Mouse (Mus musculus) limb, embryonic 10.5 days (tissue): ENCODE results near the gene Upf1. TPM values are rescaled to one million over a fixed set of nuclear protein-coding genes. Genes with fewer than 3 reads are reported as not detected.

Experiments
- DNase-seq: peaks from one replicate; pipeline ENCODE4 v3.0.0-alpha.2; 2017; ENCODE audit warnings: low spot score
- H3K27ac ChIP-seq: fragments of 300-500 bp; sonication (generic); 2 replicates; pipeline ENCODE4 v1.5.1; 2016; ENCODE audit warnings: mild to moderate bottlenecking
- H3K27me3 ChIP-seq: fragments of 300-500 bp; sonication (generic); 2 replicates; pipeline ENCODE4 v1.6.1; 2016; ENCODE audit warnings: low read depth, mild to moderate bottlenecking; ENCODE audit not compliant: poor library complexity, severe bottlenecking
- H3K36me3 ChIP-seq: fragments of 300-500 bp; sonication (generic); 2 replicates; pipeline ENCODE4 v1.6.1; 2016; ENCODE audit warnings: mild to moderate bottlenecking, moderate library complexity
- H3K4me1 ChIP-seq: fragments of 300-500 bp; sonication (generic); 2 replicates; pipeline ENCODE4 v1.6.1; 2016
- H3K4me3 ChIP-seq: fragments of 300-500 bp; sonication (generic); 2 replicates; pipeline ENCODE4 v1.5.1; 2016; ENCODE audit warnings: mild to moderate bottlenecking, moderate library complexity
- H3K9me3 ChIP-seq: fragments of 300-500 bp; sonication (generic); replicated peaks from 2 replicates; pipeline ENCODE4 v1.6.1; 2016; ENCODE audit warnings: mild to moderate bottlenecking
- WGBS: fragments of 180-500 bp; shearing (Covaris S2); methylation state at CpG from one replicate; pipeline ENCODE4 v1.1.7; 2016; 5-methylcytosine and 5-hydroxymethylcytosine counted together
- polyA plus RNA-seq: library from polyadenylated mRNA; unstranded; fragments of >200 nt; fragmentation: Nextera tagmentation; extraction: Ambion mirVana; gene quantifications from 2 replicates; pipeline ENCODE4 v1.2.1, GENCODE M21; 2016

Upf1 gene
- polyA plus RNA-seq, 1 experiment from 2014 or later = 25.6 TPM

DNA sequence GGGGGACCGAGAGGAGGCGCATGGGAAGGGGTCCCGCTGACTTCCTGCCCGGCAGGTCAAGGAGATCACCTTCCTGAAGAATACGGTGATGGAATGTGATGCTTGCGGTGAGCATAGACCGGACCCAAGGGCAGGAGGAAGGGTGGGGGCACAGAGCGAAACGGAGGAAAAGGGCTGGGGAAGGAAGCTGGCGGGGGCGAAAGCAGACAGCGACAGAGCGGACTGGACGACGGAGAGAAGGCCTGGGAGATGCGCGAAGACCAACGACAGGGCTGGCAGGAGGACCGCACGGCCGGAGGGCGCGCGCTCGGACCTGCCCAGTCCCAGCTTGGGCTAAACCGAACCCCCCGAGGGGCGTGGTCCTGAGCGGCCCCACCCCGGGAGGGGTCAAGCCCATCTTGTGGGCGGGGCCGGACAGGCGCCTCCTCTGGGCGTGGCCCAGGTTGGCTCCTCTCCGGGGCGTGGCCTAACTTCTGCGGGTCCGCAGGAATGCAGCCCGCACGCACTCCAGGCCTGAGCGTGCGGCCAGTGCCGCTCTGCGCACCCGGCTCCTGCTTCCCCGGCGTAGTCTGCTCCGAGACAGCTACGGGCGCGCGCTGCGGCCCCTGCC is 21.3 kb upstream of the Upf1 start:
- Histone ChIP-seq H3K4me1 (peaks cover 54% of the 10 kb centered on the region), H3K9me3 (no peaks in the 10 kb centered on the region), H3K4me3 (peak overlapping the region; percentile 48), H3K27me3 (peaks cover 96% of the 10 kb centered on the region), H3K36me3 (no peaks in the 10 kb centered on the region), H3K27ac (peak overlapping the region; percentile 27; the same call in 1 of the 2 replicates)
- DNase-seq = peak; percentile 82
- WGBS = 1% methylated on average over 53 of the region's 53 CpGs

DNA sequence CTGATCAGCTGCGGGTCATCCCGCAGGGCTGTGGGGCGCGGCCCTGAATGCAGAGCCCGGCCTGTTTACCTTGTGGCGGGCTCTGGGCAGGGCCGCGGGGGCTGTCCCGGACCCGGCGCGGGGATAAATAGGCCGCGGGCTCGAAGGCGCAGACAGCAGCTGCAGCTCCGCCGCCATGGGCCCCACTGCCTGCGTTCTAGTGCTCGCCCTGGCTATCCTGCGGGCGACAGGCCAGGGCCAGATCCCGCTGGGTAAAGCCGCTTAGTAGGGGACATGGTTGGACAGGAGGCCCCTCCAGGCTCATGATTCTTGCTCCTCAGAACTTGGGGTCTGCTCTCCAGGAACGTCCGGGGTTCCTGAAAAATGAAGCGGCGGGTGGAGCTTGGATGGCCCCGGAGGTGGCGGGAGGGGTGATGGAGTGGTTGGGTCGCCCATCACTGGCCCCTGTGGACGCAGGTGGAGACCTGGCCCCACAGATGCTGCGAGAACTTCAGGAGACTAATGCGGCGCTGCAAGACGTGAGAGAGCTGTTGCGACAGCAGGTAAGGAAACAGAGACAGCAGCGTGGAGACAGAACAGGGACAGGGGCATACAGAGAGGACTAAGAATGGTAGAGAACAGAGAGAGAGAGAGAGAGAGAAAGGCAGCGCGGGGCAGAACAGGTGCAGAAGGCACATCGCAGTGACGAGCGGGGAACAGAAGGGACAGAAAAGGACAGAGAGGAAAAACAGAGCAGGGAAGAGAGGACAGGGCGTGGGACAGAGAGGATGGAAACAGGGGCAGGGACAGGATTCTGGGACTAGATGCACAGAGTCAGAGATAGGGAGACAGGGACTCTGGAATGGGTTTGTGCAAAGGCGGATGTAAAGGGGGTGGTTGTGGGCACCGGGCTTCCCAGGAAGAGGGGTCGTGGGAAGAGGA is 20.6 kb upstream of the Upf1 start, which contains the start of gene Comp:
TSS of gene Comp (plus strand) at position 162 of the 921 bp plus-strand sequence.
- Histone ChIP-seq H3K9me3 (no peaks in the 10 kb centered on the region), H3K27me3 (peaks cover 88% of the 10 kb centered on the region), H3K36me3 (no peaks in the 10 kb centered on the region), H3K4me3 (peak within 1 kb of the TSS; percentile 48), H3K4me1 (peaks cover 54% of the 10 kb centered on the region), H3K27ac (peak within 1 kb of the TSS; percentile 37)
- peak; percentile 52 for DNase-seq
- 3% methylated on average over 47 of the region's 47 CpGs for WGBS

DNA sequence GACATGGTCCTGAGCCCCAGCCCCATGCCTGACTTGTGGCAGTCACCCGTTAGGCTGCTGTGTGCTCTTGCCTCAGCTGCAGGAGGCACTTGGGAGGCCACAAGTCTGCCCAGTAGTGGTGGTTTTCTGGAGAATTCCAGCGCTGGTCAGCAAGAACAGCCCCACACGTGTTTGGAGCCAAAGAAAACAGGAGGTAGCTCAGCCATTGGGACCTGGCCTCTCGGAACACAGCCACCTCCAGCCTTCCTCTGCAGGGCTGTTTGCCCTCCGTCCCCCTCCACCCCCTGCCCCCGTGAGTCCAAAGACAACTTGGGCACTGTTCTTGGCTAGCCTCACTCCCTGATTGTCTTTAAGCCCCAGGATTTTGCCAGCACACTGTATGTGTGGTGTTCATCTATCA is 18.9 kb upstream of the Upf1 start:
- 41% methylated on average over 6 of the region's 6 CpGs for WGBS
- no peak for DNase-seq
- Histone ChIP-seq H3K4me1 (peaks cover 54% of the 10 kb centered on the region), H3K27ac (no peak overlapping the region; the same call in 1 of the 2 replicates), H3K36me3 (no peaks in the 10 kb centered on the region), H3K9me3 (no peaks in the 10 kb centered on the region), H3K4me3 (no peak overlapping the region), H3K27me3 (peaks cover 71% of the 10 kb centered on the region)

DNA sequence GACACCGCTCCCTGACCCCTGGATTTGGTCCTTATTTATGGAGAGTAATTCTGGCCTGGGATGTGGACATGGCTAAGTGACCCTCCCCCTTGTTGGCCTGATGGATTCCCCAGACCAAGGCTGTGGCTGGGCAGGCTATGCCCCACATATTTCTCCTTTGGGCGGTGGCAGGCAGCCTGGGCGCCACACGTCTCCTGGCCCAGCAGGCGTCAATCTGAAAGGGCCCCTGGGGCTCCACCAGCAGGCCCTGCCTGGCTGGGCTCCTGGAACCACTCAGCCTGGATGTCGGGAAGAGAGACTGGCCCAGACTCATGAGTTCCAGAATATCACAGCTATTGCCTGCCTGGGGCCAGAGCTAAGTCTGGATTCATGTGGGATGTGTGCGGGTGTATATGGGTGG is 17.4 kb upstream of the Upf1 start:
- no peaks in the 10 kb centered on the region for H3K9me3 ChIP-seq
- peaks cover 56% of the 10 kb centered on the region for H3K27me3 ChIP-seq
- no peaks in the 10 kb centered on the region for H3K36me3 ChIP-seq
- no peak overlapping the region for H3K27ac ChIP-seq
- H3K4me3 ChIP-seq = no peak overlapping the region
- WGBS = 81% methylated on average over 7 of the region's 7 CpGs
- H3K4me1 ChIP-seq = peaks cover 45% of the 10 kb centered on the region
- DNase-seq = no peak

DNA sequence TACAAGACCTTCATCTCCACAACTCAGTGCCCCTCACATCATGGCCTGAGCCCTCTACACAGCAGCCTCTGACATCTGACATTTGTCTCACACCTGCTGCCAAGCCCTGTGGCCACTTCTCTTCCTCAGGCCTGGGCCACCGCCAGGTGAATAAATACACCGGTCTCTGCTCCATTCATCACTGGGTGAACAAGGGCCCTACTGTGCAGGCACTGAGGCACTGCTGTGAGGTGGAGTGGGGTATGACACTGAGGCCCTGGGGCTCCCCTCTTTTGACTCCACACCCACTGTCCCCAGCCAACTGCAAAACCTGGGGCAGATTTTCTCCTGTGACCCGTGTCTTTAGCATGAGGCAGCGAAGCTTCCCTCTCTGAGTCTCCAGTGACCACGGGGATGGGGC is 13.5 kb upstream of the Upf1 start:
- WGBS = 69% methylated on average over 5 of the region's 5 CpGs
- Histone ChIP-seq H3K4me3 (no peak overlapping the region), H3K27ac (no peak overlapping the region), H3K9me3 (no peaks in the 10 kb centered on the region), H3K36me3 (no peaks in the 10 kb centered on the region), H3K4me1 (peaks cover 17% of the 10 kb centered on the region), H3K27me3 (peaks cover 29% of the 10 kb centered on the region)
- no peak for DNase-seq

DNA sequence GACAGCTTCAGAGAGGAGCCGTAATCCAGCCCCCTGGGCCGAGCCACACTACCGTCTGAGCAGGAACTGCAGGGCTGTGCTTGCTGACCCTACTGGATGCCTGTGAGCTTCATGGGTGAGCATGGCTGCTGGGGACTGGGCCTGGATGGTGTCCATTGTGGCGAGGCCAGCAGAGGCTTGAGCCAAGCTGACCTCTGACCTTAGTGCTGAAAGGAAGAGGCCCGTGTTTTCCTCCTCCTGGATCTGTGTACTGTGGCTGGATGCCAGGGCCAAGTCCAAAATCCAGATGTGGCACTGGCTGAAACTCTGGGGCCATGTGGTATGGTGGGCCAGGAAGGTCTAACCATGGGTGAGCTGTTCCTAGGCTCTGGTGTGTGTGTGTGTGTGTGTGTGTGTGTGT is 11.0 kb upstream of the Upf1 start:
- peaks cover 14% of the 10 kb centered on the region for H3K4me1 ChIP-seq
- DNase-seq = no peak
- WGBS = 49% methylated on average over 5 of the region's 5 CpGs
- no peaks in the 10 kb centered on the region for H3K9me3 ChIP-seq
- no peak overlapping the region for H3K27ac ChIP-seq
- H3K4me3 ChIP-seq = no peak overlapping the region
- peaks cover 21% of the 10 kb centered on the region for H3K27me3 ChIP-seq
- no peaks in the 10 kb centered on the region for H3K36me3 ChIP-seq

DNA sequence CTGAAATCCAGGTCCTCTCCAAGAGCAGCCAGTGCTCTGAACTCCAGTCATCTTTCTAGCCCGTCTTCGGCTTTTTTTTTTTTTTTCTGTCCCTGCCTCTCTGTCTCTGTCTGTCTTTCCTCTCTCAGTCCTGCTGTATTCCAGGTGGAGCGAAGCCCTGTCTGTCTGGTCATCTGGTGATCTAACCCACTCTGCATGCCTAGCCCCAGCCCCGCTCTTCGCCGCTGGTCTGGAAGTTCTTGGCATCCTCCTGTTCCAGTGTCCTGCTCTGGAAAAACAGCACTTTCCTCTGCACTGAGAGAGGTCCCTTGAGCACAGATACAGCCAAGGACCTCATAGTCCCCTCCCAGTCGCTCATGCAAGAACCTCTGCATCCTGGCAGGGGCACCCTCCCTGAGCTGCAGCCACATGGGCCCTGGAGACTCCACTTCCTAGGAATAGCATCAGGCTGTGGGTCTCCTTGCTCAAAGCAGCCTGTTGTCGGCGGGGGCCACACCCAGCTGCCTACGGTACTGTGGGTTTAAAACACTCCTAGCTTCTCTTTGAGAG is 8.5 kb upstream of the Upf1 start:
- DNase-seq = no peak

DNA sequence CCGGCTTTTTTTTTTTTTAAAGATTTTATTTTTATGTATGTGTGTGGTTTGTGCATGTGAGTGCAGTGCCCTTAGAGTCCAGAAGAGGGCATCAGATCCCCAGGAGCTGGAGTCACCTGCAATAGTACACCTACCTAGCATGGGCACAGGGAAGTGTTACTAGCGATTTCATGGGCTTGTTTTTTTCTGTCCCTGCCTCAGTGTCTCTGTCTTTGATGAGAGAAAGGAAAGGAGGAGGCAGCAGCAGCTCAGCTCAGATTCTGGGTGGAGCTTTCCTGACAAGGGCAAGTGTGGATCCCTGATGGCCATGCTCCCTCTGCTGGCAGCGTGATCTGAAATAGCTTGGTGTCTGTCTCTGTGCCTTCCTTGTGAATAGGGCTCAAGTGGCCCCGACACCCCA is 7.7 kb upstream of the Upf1 start:
- Histone ChIP-seq H3K9me3 (no peaks in the 10 kb centered on the region), H3K27me3 (peaks cover 24% of the 10 kb centered on the region), H3K27ac (no peak overlapping the region), H3K36me3 (no peaks in the 10 kb centered on the region), H3K4me3 (no peak overlapping the region), H3K4me1 (peaks cover 12% of the 10 kb centered on the region)
- WGBS = 49% methylated on average over 4 of the region's 4 CpGs
- no peak for DNase-seq

More for the DNA sequence above, 8.5 kb upstream of the Upf1 start:
- no peaks in the 10 kb centered on the region for H3K9me3 ChIP-seq
- no peak overlapping the region for H3K4me3 ChIP-seq
- no peak overlapping the region for H3K27ac ChIP-seq
- H3K27me3 ChIP-seq = peaks cover 24% of the 10 kb centered on the region
- H3K36me3 ChIP-seq = no peaks in the 10 kb centered on the region
- WGBS = 74% methylated on average over 10 of the region's 10 CpGs
- peaks cover 14% of the 10 kb centered on the region for H3K4me1 ChIP-seq

DNA sequence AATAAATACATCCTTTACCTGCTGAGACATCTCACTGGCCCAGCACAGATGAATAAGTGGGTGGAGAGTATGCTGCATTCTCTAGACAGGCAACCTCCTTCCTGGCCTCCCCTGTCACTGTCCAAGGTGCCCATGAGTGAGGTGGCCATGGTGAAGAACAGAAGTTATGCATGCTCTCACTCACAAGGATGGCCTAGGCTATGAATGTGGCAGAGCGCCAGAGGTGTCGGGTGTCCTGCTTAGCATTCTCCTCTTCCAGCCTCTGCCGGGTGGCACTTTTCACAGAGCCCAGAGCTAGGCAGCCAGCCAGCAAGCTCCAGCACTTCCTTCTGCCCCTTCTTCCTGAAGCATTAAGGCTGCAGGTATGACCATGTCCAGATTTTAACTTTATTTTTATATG is 6.3 kb upstream of the Upf1 start:
- Histone ChIP-seq H3K4me1 (peaks cover 11% of the 10 kb centered on the region), H3K36me3 (no peaks in the 10 kb centered on the region), H3K27me3 (peaks cover 24% of the 10 kb centered on the region), H3K27ac (no peak overlapping the region), H3K4me3 (no peak overlapping the region), H3K9me3 (no peaks in the 10 kb centered on the region)
- 31% methylated on average over 3 of the region's 3 CpGs for WGBS
- DNase-seq = no peak

DNA sequence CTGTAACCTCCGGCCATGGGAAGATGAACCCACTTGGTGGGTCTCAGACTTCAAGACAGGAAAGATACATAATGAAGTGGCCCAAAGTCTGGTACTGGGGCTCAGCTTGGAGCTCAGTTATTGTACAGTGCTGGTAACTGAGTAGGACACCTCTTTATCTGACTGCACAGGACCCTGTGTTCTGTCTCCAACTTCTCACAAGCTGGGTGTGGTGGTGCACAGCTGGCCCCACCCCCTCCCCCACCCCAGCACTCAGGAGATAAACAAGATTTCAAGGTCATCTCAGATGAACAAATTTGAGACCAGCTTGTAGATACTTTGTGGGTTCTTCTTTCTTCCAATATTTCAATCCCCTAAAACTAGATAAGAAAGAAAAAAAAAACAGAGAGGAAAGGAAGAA is 3.0 kb upstream of the Upf1 start:
- no peak for DNase-seq
- Histone ChIP-seq H3K36me3 (peaks cover 7% of the 10 kb centered on the region), H3K27me3 (peaks cover 11% of the 10 kb centered on the region; the same call in 1 of the 2 replicates), H3K9me3 (no peaks in the 10 kb centered on the region), H3K27ac (no peak overlapping the region), H3K4me1 (peaks cover 24% of the 10 kb centered on the region), H3K4me3 (no peak overlapping the region)
- WGBS = 87% methylated on average over 1 of the region's 1 CpGs

DNA sequence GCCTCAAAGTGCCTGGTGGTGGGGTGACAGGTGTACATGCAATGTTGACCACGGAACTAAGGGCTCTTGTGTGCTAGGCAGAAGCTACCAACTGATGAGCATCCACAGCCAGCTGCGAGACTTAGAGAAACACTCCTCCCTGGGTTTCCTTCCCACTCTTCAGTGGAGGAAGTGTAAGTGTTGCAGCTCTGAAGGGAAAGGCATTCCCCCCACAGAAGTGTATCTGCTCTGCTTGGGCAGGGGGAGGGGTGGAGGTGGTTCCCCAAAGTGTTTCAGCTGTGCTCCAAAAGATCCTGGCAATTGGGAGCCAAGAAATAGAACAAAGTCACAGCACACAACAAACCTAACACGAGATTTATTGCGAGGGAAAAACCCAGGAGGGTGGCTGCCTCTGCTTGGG is 926 bp upstream of the Upf1 start:
- Histone ChIP-seq H3K27ac (peak overlapping the region; percentile 94), H3K36me3 (peaks cover 28% of the 10 kb centered on the region), H3K27me3 (0 out of 2 replicates have a peak, but pooled peaks cover 3% of the 10 kb centered on the region), H3K4me1 (peaks cover 45% of the 10 kb centered on the region), H3K9me3 (no peaks in the 10 kb centered on the region), H3K4me3 (peak overlapping the region; percentile 97)
- 64% methylated on average over 4 of the region's 4 CpGs for WGBS
- no peak for DNase-seq

DNA sequence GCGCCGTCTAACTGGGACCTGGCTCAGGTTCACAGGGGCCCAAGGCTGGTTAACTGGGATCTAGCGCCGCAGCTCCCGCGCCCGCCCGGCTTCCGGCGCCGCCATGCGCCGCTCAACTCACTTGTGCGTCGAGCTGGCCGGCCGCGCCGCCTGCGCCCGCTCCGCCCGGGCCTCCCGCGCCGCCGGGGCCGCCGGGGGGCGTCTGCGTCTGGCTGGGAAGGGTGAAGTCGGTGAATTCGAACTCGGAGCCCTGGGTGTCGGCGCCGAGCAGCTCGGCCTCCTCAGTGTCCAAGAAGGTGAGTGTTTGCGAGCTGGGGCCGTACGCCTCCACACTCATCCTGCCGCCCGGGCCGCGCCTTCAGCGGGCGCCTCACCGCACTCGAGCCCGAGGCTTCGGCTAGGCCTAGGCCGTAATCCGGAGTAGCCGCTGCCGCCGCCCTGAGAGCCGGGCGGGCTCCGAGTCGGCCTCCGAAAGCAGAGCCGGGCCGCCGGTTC is 374 bp downstream of the Upf1 start:
- 2% methylated on average over 61 of the region's 64 CpGs for WGBS
- Histone ChIP-seq H3K4me1 (peaks cover 56% of the 10 kb centered on the region), H3K36me3 (peaks cover 41% of the 10 kb centered on the region), H3K27ac (peak overlapping the region; percentile 94), H3K4me3 (peak overlapping the region; percentile 97), H3K9me3 (no peaks in the 10 kb centered on the region), H3K27me3 (no peaks in the 10 kb centered on the region)
- DNase-seq = peak; percentile 62

DNA sequence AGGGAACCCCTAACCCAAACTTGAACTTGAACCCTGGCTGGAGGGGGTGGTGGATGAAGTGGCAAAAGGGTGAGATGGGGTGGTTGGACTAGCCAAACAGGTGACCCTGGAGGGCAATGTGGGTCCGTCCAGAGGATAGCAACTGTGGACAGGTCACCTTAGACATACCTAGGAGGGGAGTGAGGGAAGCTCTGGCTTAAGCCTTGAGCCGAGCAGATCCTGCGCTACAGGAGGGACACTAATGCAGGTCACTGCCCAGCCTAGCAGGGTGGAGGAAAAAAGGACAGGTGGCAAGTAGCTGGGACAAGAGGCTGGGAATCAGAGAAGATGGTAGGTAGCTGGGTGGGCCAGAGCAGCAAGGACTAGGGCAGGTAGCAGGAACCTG is 1.1 kb downstream of the Upf1 start:
- no peaks in the 10 kb centered on the region for H3K9me3 ChIP-seq
- peak overlapping the region; percentile 94 for H3K27ac ChIP-seq
- peaks cover 48% of the 10 kb centered on the region for H3K36me3 ChIP-seq
- peaks cover 56% of the 10 kb centered on the region for H3K4me1 ChIP-seq
- WGBS = 24% methylated on average over 3 of the region's 3 CpGs
- no peak for DNase-seq
- H3K4me3 ChIP-seq = peak overlapping the region; percentile 97
- H3K27me3 ChIP-seq = no peaks in the 10 kb centered on the region
